In the genomic region with DNA sequence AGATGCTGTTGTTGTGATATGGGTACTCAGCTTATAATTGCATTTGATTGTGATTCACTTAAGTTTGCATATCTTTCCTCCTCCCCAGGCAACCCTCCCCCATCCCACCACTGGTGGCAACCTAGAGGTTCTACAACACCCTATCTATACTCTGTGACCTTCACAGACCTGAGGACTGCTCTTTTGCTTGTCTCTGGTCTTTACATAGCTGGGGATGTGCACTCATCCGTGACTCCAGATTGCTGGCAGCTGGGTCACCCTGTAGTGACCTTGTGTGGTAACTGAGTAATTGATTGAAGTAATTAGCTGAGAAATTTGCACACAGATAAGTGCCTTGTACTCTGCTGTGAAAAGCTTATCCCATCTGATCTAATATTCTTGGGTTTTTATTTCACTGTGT, we compare ENCODE assay signal across 25 mouse cellular contexts. TPM values are rescaled to one million over a fixed set of nuclear protein-coding genes. Genes with fewer than 3 reads are reported as not detected.
A peak's percentile ranks its signal among the peaks of the same experiment; 100 is the strongest.
DNase-seq lines count a peak whose midpoint lies in the region; ATAC-seq and TF ChIP-seq lines count a peak whose summit lies in the region.
"Had no signal": no experiment of that assay in that cellular context is flagged by ENCODE, and none has a peak within 500 bp of the region (broad histone marks: within the 10 kb centered on the region; RNA-seq: fewer than 3 reads in every experiment).

No protein-coding gene starts in this region.

- no peak overlapping the region for H3K27ac ChIP-seq in kidney, adult 2 months (ENCODE audit: insufficient read depth, low read depth, low read length)
- H3K27ac ChIP-seq in kidney, embryonic 14.5 days (ENCODE audit: low read depth, low read length) = no peak overlapping the region
- H3K27ac ChIP-seq in neural tube, embryonic 15.5 days (replicated peaks) = 0 out of 2 replicates have a peak overlapping the region, but pooled peaks have one; percentile 6
- H3K27ac ChIP-seq: embryonic facial prominence, embryonic 15.5 days; forebrain, embryonic 10.5 days; midbrain, embryonic 15.5 days had no signal

- ATAC-seq in kidney, embryonic 14.5 days (ENCODE audit: low FRiP score, low TSS enrichment) = 0 out of 2 replicates have a peak, but pooled peaks have one; percentile 57
- no peak for ATAC-seq in neural tube, embryonic 15.5 days (ENCODE audit: low FRiP score)
- ATAC-seq: midbrain, embryonic 15.5 days had no signal

- 25% methylated on average over 1 of the region's 1 CpGs for WGBS in kidney, adult 2 months
- 46% methylated on average over 1 of the region's 1 CpGs for WGBS in kidney, embryonic 14.5 days
- 43% methylated on average over 1 of the region's 1 CpGs for WGBS in neural tube, embryonic 15.5 days

- intact Hi-C loops in left cerebral cortex, postnatal 4 days (cut with DNase I) = no loop called here

- no peaks in the 10 kb centered on the region for H3K27me3 ChIP-seq in kidney, adult 2 months (replicated peaks; ENCODE audit: control insufficient read depth, insufficient read depth, low read length)
- H3K27me3 ChIP-seq in kidney, embryonic 14.5 days (ENCODE audit: control insufficient read depth, insufficient read depth, low read length) = no peaks in the 10 kb centered on the region
- no peaks in the 10 kb centered on the region for H3K27me3 ChIP-seq in neural tube, embryonic 15.5 days (replicated peaks)
- H3K27me3 ChIP-seq: embryonic facial prominence, embryonic 15.5 days; midbrain, embryonic 15.5 days had no signal

- peak; percentile 17 for DNase-seq in kidney, adult 2 months
- no peak for DNase-seq in kidney, postnatal 14 days
- peak; percentile 23 for DNase-seq in brain, embryonic 14.5 days (ENCODE audit: low read depth)
- DNase-seq in thymus, postnatal 0 days (ENCODE audit: low spot score) = no peak
- DNase-seq in left cerebral cortex, postnatal 4 days = no peak
- DNase-seq in adipocyte (ENCODE audit: low spot score) = no peak
- DNase-seq: adrenal gland, adult 8-10 months; cerebellum, adult 11-12 months; gastrocnemius, postnatal 14 days; lung, embryonic 14.5 days; lung, postnatal 4 days; right cerebral cortex, postnatal 4 days; thymus, postnatal 4 days had no signal

- TF ChIP-seq CTCF in kidney, adult 2 months (conservative IDR thresholded peaks at IDR 0.05; ENCODE audit: insufficient read depth, insufficient read length, low read depth, low read length) = no peak
- TF ChIP-seq CTCF in brain, embryonic 14.5 days (IDR thresholded peaks at IDR 0.05; ENCODE audit: borderline replicate concordance, extremely low read depth, insufficient read depth, insufficient read length) = no peak

- no peak for TF ChIP-seq POLR2A in kidney, adult 2 months (IDR thresholded peaks at IDR 0.05; ENCODE audit: low read depth, low read length)
- no peak for TF ChIP-seq POLR2A in brain, embryonic 14.5 days (IDR thresholded peaks at IDR 0.05; ENCODE audit: borderline replicate concordance, extremely low read depth, insufficient read depth, insufficient read length, poor library complexity, severe bottlenecking)

- no peak overlapping the region for H3K4me3 ChIP-seq in kidney, adult 2 months (ENCODE audit: insufficient read depth, low read depth, low read length)
- H3K4me3 ChIP-seq in kidney, embryonic 14.5 days (ENCODE audit: low read length) = no peak overlapping the region
- H3K4me3 ChIP-seq in neural tube, embryonic 15.5 days (replicated peaks) = no peak overlapping the region
- H3K4me3 ChIP-seq: embryonic facial prominence, embryonic 15.5 days; forebrain, embryonic 10.5 days; midbrain, embryonic 15.5 days had no signal

- no peaks in the 10 kb centered on the region for H3K9me3 ChIP-seq in kidney, embryonic 14.5 days (ENCODE audit: control insufficient read depth, low read length)
- no peaks in the 10 kb centered on the region for H3K9me3 ChIP-seq in neural tube, embryonic 15.5 days (replicated peaks)
- H3K9me3 ChIP-seq: embryonic facial prominence, embryonic 15.5 days; forebrain, embryonic 10.5 days; midbrain, embryonic 15.5 days had no signal

- H3K36me3 ChIP-seq in kidney, adult 2 months (ENCODE audit: control insufficient read depth, insufficient read depth, low read length) = no peaks in the 10 kb centered on the region
- H3K36me3 ChIP-seq in kidney, embryonic 14.5 days (ENCODE audit: control insufficient read depth, insufficient read depth, low read length) = no peaks in the 10 kb centered on the region
- no peaks in the 10 kb centered on the region for H3K36me3 ChIP-seq in neural tube, embryonic 15.5 days
- H3K36me3 ChIP-seq: embryonic facial prominence, embryonic 15.5 days; forebrain, embryonic 10.5 days; midbrain, embryonic 15.5 days had no signal

- no peak overlapping the region for H3K4me2 ChIP-seq in kidney, embryonic 14.5 days (replicated peaks; ENCODE audit: low read depth, low read length)
- no peak overlapping the region for H3K4me2 ChIP-seq in neural tube, embryonic 15.5 days
- H3K4me2 ChIP-seq: embryonic facial prominence, embryonic 15.5 days; lung, embryonic 14.5 days; midbrain, embryonic 15.5 days had no signal

- no peak overlapping the region for H3K9ac ChIP-seq in kidney, embryonic 14.5 days (ENCODE audit: low read depth, low read length)
- H3K9ac ChIP-seq in neural tube, embryonic 15.5 days (replicated peaks) = no peak overlapping the region
- H3K9ac ChIP-seq: embryonic facial prominence, embryonic 15.5 days; lung, embryonic 14.5 days; midbrain, embryonic 15.5 days had no signal

- no peaks in the 10 kb centered on the region for H3K4me1 ChIP-seq in kidney, adult 2 months (ENCODE audit: control insufficient read depth, insufficient read depth, low read length)
- no peaks in the 10 kb centered on the region for H3K4me1 ChIP-seq in kidney, embryonic 14.5 days (ENCODE audit: control insufficient read depth, insufficient read depth, low read length)
- 0 out of 2 replicates have a peak, but pooled peaks cover 5% of the 10 kb centered on the region for H3K4me1 ChIP-seq in neural tube, embryonic 15.5 days
- H3K4me1 ChIP-seq: embryonic facial prominence, embryonic 15.5 days; midbrain, embryonic 15.5 days had no signal

RNA-seq across cellular contexts. Expression of a gene that starts 15.1 kb away (rescaled TPM):
- not detected in 2 replicates for polyA plus RNA-seq in kidney, adult 2 months (2012; rRNA removed)
- polyA plus RNA-seq in brain, embryonic 14.5 days (2012; rRNA removed) = not detected in 2 replicates
- 0.14 and 0.26 TPM in 2 replicates for polyA plus RNA-seq in kidney, embryonic 14.5 days (2014; fragmentation: Nextera tagmentation; extraction: Ambion mirVana)
- 0.78 and 0.87 TPM in 2 replicates for polyA plus RNA-seq in neural tube, embryonic 15.5 days (2015; fragmentation: Nextera tagmentation; extraction: Ambion mirVana)
- polyA plus RNA-seq in thymus, postnatal 0 days (2015; fragmentation: Nextera tagmentation; extraction: Ambion mirVana) = not detected in 2 replicates
- total RNA-seq in left cerebral cortex, postnatal 4 days (2021) = not detected
- total RNA-seq: adrenal gland, adult 8-10 months; ES-E14; gastrocnemius, postnatal 14 days; heart, adult 8-10 months; layer of hippocampus, adult 18-20 months; left cerebral cortex, postnatal 36 days; liver, adult 2 months had no signal
- polyA plus RNA-seq: C2C12; embryonic facial prominence, embryonic 15.5 days; forebrain, embryonic 10.5 days; heart, postnatal 0 days; liver, adult 2 months; lung, embryonic 14.5 days had no signal

Comparison
In these comparisons a context has a peak if more than half of its experiments do, and no peak if none do; other contexts are left out.
1. DNase-seq: peak in kidney, adult 2 months (single experiment) and brain, embryonic 14.5 days (single experiment); none in kidney, postnatal 14 days (single experiment), thymus, postnatal 0 days (single experiment), left cerebral cortex, postnatal 4 days (single experiment) and adipocyte (single experiment).